Mouse (Mus musculus) C2C12 (cell line): ENCODE measurements around the gene Med13.

Experiments
- CEBPB ChIP-seq: IDR thresholded peaks from one replicate; pipeline ENCODE4 v1.6.1; 2011; ENCODE audit warnings: low read depth, mild to moderate bottlenecking, control low read depth, moderate library complexity
- CTCF ChIP-seq: IDR thresholded peaks from one replicate; pipeline ENCODE4 v1.5.1; 2011; ENCODE audit not compliant: control insufficient read depth, insufficient read depth, insufficient read length
- FOSL1 ChIP-seq: IDR thresholded peaks from one replicate; pipeline ENCODE4 v1.8.0; 2011; ENCODE audit warnings: mild to moderate bottlenecking, low read length; ENCODE audit not compliant: poor library complexity, insufficient read depth, severe bottlenecking
- MAX ChIP-seq: IDR thresholded peaks from one replicate; pipeline ENCODE4 v1.6.1; 2011; ENCODE audit warnings: mild to moderate bottlenecking, control low read depth
- MYOG ChIP-seq: IDR thresholded peaks from one replicate; pipeline ENCODE4 v1.6.1; 2011; ENCODE audit not compliant: control insufficient read depth, insufficient read length; ENCODE audit errors: extremely low read depth
- USF1 ChIP-seq: IDR thresholded peaks from one replicate; pipeline ENCODE4 v1.6.1; 2011; ENCODE audit warnings: low read depth, mild to moderate bottlenecking, control low read depth, moderate library complexity

DNA sequence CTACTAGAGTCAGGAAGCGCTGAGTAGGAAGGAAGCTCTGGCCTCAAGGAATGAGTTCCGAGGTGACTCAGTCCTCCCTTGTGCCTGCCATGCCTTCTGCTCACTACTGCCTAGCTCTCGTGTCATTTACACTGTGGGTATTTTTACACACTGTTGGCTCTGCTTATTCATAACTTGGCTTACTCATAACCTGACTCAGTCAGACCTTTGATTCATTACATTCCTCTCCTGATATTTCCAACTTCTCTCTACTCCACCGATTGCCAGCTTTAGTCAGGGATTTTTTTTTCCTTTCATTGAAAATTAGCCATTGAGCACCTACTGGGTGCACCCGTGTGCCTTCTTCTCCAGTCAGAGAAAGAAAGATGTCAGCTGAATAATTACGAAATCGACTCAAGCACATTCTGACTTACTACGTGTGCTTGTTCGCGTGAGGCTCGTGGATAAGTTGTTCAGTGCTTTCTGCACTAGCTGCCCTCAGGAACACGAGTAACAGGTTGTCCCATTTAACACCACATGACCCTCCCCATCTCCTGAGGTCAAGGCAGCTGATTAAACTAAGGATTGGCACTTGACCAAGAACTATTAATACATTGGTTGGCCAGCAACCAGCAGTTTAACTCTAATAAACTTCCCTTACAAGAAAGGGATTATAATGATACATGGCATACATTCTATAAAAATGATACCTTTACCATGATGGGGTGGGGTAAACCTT lies 23.3 kb upstream of the Med13 start:
- no peak for TF ChIP-seq CTCF
- TF ChIP-seq MYOG = no peak
- TF ChIP-seq FOSL1 = peak; percentile 97
- peak; percentile 23 for TF ChIP-seq USF1
- TF ChIP-seq MAX = peak; percentile 95
- TF ChIP-seq CEBPB = no peak
